Mouse (Mus musculus) R1 (cell line): ENCODE data around the gene Fabp6.

Source experiments
- DNase-seq: peaks from one replicate; pipeline ENCODE4 v3.0.0-alpha.2; 2018; ENCODE audit warnings: low read depth, low spot score

Fabp6 gene

GRCm38 (mm10) chr11:43589530-43590072 is 11.7 kb downstream of the Fabp6 start:
- DNase-seq: no peak

GRCm38 (mm10) chr11:43586324-43587090 is 14.8 kb downstream of the Fabp6 start, which contains the start of gene 4933415A04Rik:
TSS of gene 4933415A04Rik (plus strand) at chr11:43587040.
- peak; percentile 91 for DNase-seq

- peak; percentile 76 for DNase-seq
These were observed 15.9 kb downstream of the Fabp6 start for GRCm38 (mm10) chr11:43585211-43586005.

- peak; percentile 27 for DNase-seq
These were observed 23.4 kb downstream of the Fabp6 start for GRCm38 (mm10) chr11:43577713-43578478.

GRCm38 (mm10) chr11:43575376-43576151 is 25.8 kb downstream of the Fabp6 start:
- no peak for DNase-seq

- DNase-seq: no peak
These were observed 26.3 kb downstream of the Fabp6 start for GRCm38 (mm10) chr11:43575061-43575375.

- DNase-seq: no peak
These were observed 31.7 kb downstream of the Fabp6 start for GRCm38 (mm10) chr11:43569595-43569994.

- no peak for DNase-seq
These were observed 32.2 kb downstream of the Fabp6 start for GRCm38 (mm10) chr11:43569188-43569587.

GRCm38 (mm10) chr11:43568263-43568662 is 33.1 kb downstream of the Fabp6 start:
- DNase-seq: peak; percentile 58

- no peak for DNase-seq
These were observed 34.6 kb downstream of the Fabp6 start for GRCm38 (mm10) chr11:43566696-43567095.

- DNase-seq: peak; percentile 43
These were observed 35.5 kb downstream of the Fabp6 start for GRCm38 (mm10) chr11:43565852-43566251.

- no peak for DNase-seq
These were observed 35.9 kb downstream of the Fabp6 start for GRCm38 (mm10) chr11:43565414-43565813.

- DNase-seq: no peak
These were observed 37.6 kb downstream of the Fabp6 start for GRCm38 (mm10) chr11:43563654-43564244.

GRCm38 (mm10) chr11:43559515-43560292 is 41.6 kb downstream of the Fabp6 start:
- DNase-seq: no peak

- no peak for DNase-seq
These were observed 44.8 kb downstream of the Fabp6 start for GRCm38 (mm10) chr11:43556538-43556937.

- DNase-seq: no peak
These were observed 48.7 kb downstream of the Fabp6 start for GRCm38 (mm10) chr11:43552675-43553074.

- no peak for DNase-seq
These were observed 49.6 kb downstream of the Fabp6 start for GRCm38 (mm10) chr11:43551756-43552155.

- no peak for DNase-seq
These were observed 51.6 kb downstream of the Fabp6 start for GRCm38 (mm10) chr11:43549701-43550100.

GRCm38 (mm10) chr11:43548657-43549435 is 52.5 kb downstream of the Fabp6 start:
- no peak for DNase-seq
